ENCODE assay signal across 8 mouse cellular contexts in genomic region chr16:43547323-43548180, GRCm38 (mm10).
DNase-seq lines count a peak whose midpoint lies in the region; ATAC-seq lines count a peak whose summit lies in the region.

No protein-coding gene starts in this region.

- H3K4me3 ChIP-seq in embryonic facial prominence, embryonic 15.5 days (replicated peaks), result no peak overlapping the region

- no peak overlapping the region for H3K9ac ChIP-seq in embryonic facial prominence, embryonic 15.5 days

- peak; percentile 39 for DNase-seq in ovary, adult 18-20 months (ENCODE audit: low spot score)
- no peak for DNase-seq in ovary, postnatal 14 days (ENCODE audit: low spot score)
- peak; percentile 27 for DNase-seq in kidney, adult 11 months
- peak; percentile 30 for DNase-seq in lung, postnatal 14 days
- no peak for DNase-seq in adipocyte (ENCODE audit: low spot score)
- no peak for DNase-seq in cerebellum, postnatal 36 days
- no peak for DNase-seq in thymus, postnatal 36 days

- peaks cover 21% of the 10 kb centered on the region for H3K4me1 ChIP-seq in embryonic facial prominence, embryonic 15.5 days

- ATAC-seq in embryonic facial prominence, embryonic 15.5 days (ENCODE audit: insufficient number of reproducible peaks, low FRiP score, low TSS enrichment, low read depth), result no peak

- no peak overlapping the region for H3K4me2 ChIP-seq in embryonic facial prominence, embryonic 15.5 days (replicated peaks)

- 37% methylated on average over 19 of the region's 19 CpGs for WGBS in embryonic facial prominence, embryonic 15.5 days

- no peaks in the 10 kb centered on the region for H3K36me3 ChIP-seq in embryonic facial prominence, embryonic 15.5 days

- peak overlapping the region; percentile 72 for H3K27ac ChIP-seq in embryonic facial prominence, embryonic 15.5 days (replicated peaks)

- H3K27me3 ChIP-seq in embryonic facial prominence, embryonic 15.5 days, result no peaks in the 10 kb centered on the region

- H3K9me3 ChIP-seq in embryonic facial prominence, embryonic 15.5 days (replicated peaks), result no peaks in the 10 kb centered on the region

Comparison
In these comparisons a context has a peak if more than half of its experiments do, and no peak if none do; other contexts are left out.
1. DNase-seq: peak in ovary, adult 18-20 months (single experiment), kidney, adult 11 months (single experiment) and lung, postnatal 14 days (single experiment); none in ovary, postnatal 14 days (single experiment), adipocyte (single experiment), cerebellum, postnatal 36 days (0 of 2) and thymus, postnatal 36 days (0 of 2).